Mouse (Mus musculus) hindbrain, embryonic 14.5 days (tissue): Measurements from ENCODE around the gene Hs3st5. TPM values are rescaled to one million over a fixed set of nuclear protein-coding genes. Genes with fewer than 3 reads are reported as not detected.
A peak's percentile ranks its signal among the peaks of the same experiment; 100 is the strongest.

Experiments used
- ATAC-seq: fragments of 200-750 bp; cut with Nextera tagmentation; 2 replicates; pipeline ENCODE4 v1.8.0; 2017; ENCODE audit warnings: moderate number of reproducible peaks, mild to moderate bottlenecking, moderate TSS enrichment, moderate library complexity; ENCODE audit not compliant: low FRiP score
- DNase-seq: peaks from one replicate; pipeline ENCODE4 v3.0.0-alpha.2; 2015; ENCODE audit warnings: low spot score
- H3K27ac ChIP-seq: fragments of 300-500 bp; sonication (generic); 2 replicates; pipeline ENCODE4 v1.5.1; 2014; ENCODE audit warnings: mild to moderate bottlenecking, moderate library complexity
- H3K27me3 ChIP-seq: fragments of 300-500 bp; sonication (generic); 2 replicates; pipeline ENCODE4 v1.6.1; 2014; ENCODE audit warnings: mild to moderate bottlenecking, low read length, mixed read lengths; ENCODE audit not compliant: control insufficient read depth, insufficient read depth
- H3K36me3 ChIP-seq: fragments of 300-500 bp; sonication (generic); replicated peaks from 2 replicates; pipeline ENCODE4 v1.6.1; 2014; ENCODE audit not compliant: control insufficient read depth, insufficient read depth
- H3K4me1 ChIP-seq: fragments of 300-500 bp; sonication (generic); replicated peaks from 2 replicates; pipeline ENCODE4 v1.6.1; 2014; ENCODE audit warnings: antibody characterized with exemption, low read length, mixed read lengths; ENCODE audit not compliant: control insufficient read depth, insufficient read depth
- H3K4me2 ChIP-seq: fragments of 300-500 bp; sonication (generic); replicated peaks from 2 replicates; pipeline ENCODE4 v1.6.1; 2014; ENCODE audit warnings: mild to moderate bottlenecking, moderate library complexity
- H3K4me3 ChIP-seq: fragments of 300-500 bp; sonication (generic); replicated peaks from 2 replicates; pipeline ENCODE4 v1.5.1; 2014; ENCODE audit warnings: mild to moderate bottlenecking, low read length
- H3K9ac ChIP-seq: fragments of 300-500 bp; sonication (generic); 2 replicates; pipeline ENCODE4 v1.6.1; 2014
- H3K9me3 ChIP-seq: fragments of 300-500 bp; sonication (generic); 2 replicates; pipeline ENCODE4 v1.6.1; 2016; ENCODE audit warnings: low read length; ENCODE audit not compliant: control insufficient read depth
- WGBS: fragments of 180-500 bp; shearing (Covaris S2); extraction: QIAGEN DNeasy Blood & Tissue Kit; methylation state at CpG from one replicate; pipeline ENCODE4 v1.1.7; 2014; 5-methylcytosine and 5-hydroxymethylcytosine counted together
- polyA plus RNA-seq: library from polyadenylated mRNA; unstranded; fragments of >200 nt; fragmentation: Nextera tagmentation; extraction: Ambion mirVana; gene quantifications from 2 replicates; pipeline ENCODE4 v1.2.1, GENCODE M21; 2014

The Hs3st5 gene
- polyA plus RNA-seq, 1 experiment from 2014 or later, result 36.0 TPM

GRCm38 (mm10) chr10:36805788-36806187, 299.2 kb downstream of the Hs3st5 start:
- H3K36me3 ChIP-seq, result no peaks in the 10 kb centered on the region
- DNase-seq, result no peak
- H3K27ac ChIP-seq, result no peak overlapping the region
- no peak overlapping the region for H3K4me3 ChIP-seq
- ATAC-seq, result no peak
- 58% methylated on average over 5 of the region's 5 CpGs for WGBS
- no peaks in the 10 kb centered on the region for H3K4me1 ChIP-seq
- H3K9me3 ChIP-seq, result no peaks in the 10 kb centered on the region
- H3K27me3 ChIP-seq, result no peaks in the 10 kb centered on the region
- H3K9ac ChIP-seq, result no peak overlapping the region
- no peak overlapping the region for H3K4me2 ChIP-seq

GRCm38 (mm10) chr10:36807007-36807406, 300.4 kb downstream of the Hs3st5 start:
- no peaks in the 10 kb centered on the region for H3K4me1 ChIP-seq
- no peak for DNase-seq
- ATAC-seq, result no peak
- 45% methylated on average over 5 of the region's 5 CpGs for whole genome bisulfite sequencing
- no peaks in the 10 kb centered on the region for H3K9me3 ChIP-seq
- H3K9ac ChIP-seq, result no peak overlapping the region
- H3K4me3 ChIP-seq, result no peak overlapping the region
- H3K36me3 ChIP-seq, result no peaks in the 10 kb centered on the region
- no peak overlapping the region for H3K27ac ChIP-seq
- H3K4me2 ChIP-seq, result no peak overlapping the region
- H3K27me3 ChIP-seq, result no peaks in the 10 kb centered on the region

GRCm38 (mm10) chr10:36818867-36819266, 312.3 kb downstream of the Hs3st5 start:
- H3K36me3 ChIP-seq, result no peaks in the 10 kb centered on the region
- no peaks in the 10 kb centered on the region for H3K4me1 ChIP-seq
- no peak overlapping the region for H3K27ac ChIP-seq
- no peak overlapping the region for H3K9ac ChIP-seq
- no peaks in the 10 kb centered on the region for H3K27me3 ChIP-seq
- ATAC-seq (no peak), DNase-seq (no peak)
- no peak overlapping the region for H3K4me3 ChIP-seq
- no peaks in the 10 kb centered on the region for H3K9me3 ChIP-seq
- H3K4me2 ChIP-seq, result no peak overlapping the region

DNA sequence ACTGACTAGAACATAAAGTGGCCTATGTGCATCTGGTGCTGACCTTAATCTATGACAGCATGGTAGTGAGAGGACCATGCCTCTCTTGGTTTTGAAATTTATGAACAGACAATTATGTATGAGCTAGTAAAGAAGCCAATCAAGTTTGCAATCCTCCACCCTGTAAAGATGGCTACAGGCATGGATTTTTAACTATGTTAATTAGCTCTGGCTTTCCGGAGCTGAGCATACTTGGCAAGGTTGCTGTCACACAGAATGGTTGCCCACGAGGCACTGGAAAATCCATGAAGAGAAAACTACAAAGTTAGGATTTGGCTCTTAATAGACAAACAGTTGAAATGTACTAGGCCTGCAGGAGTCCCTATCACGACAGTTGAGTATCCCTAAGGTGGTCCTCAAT, 322.5 kb downstream of the Hs3st5 start:
- WGBS, result 74% methylated on average over 3 of the region's 3 CpGs
- Histone ChIP-seq H3K27me3 (no peaks in the 10 kb centered on the region), H3K4me2 (no peak overlapping the region), H3K9ac (no peak overlapping the region), H3K4me3 (no peak overlapping the region), H3K9me3 (no peaks in the 10 kb centered on the region), H3K27ac (no peak overlapping the region), H3K4me1 (no peaks in the 10 kb centered on the region), H3K36me3 (no peaks in the 10 kb centered on the region)
- DNase-seq, result no peak
- no peak for ATAC-seq

DNA sequence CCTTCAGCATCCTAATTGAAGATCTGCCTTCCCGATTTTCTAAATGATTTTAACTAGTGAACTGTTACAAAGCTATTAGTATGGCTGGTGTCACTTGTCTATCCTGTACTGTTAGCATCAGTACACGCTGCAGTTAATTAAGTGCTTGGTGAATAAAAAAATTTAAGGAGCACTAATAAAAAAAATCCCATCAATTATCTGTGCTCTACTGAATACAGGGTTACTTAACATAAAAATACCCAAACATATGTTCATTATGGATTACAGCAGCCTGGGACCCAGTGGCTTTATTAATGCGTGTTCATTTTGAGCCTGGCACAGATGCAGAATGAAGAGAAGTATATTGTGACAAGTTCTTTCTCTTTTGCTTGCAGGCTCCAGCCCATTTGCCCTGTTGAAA, 325.6 kb downstream of the Hs3st5 start:
- Histone ChIP-seq H3K27ac (no peak overlapping the region), H3K4me2 (no peak overlapping the region), H3K4me3 (no peak overlapping the region), H3K27me3 (no peaks in the 10 kb centered on the region), H3K9ac (no peak overlapping the region), H3K9me3 (no peaks in the 10 kb centered on the region), H3K36me3 (no peaks in the 10 kb centered on the region), H3K4me1 (no peaks in the 10 kb centered on the region)
- no peak; the same call in 1 of the 2 replicates for ATAC-seq
- 47% methylated on average over 3 of the region's 3 CpGs for WGBS
- no peak for DNase-seq

DNA sequence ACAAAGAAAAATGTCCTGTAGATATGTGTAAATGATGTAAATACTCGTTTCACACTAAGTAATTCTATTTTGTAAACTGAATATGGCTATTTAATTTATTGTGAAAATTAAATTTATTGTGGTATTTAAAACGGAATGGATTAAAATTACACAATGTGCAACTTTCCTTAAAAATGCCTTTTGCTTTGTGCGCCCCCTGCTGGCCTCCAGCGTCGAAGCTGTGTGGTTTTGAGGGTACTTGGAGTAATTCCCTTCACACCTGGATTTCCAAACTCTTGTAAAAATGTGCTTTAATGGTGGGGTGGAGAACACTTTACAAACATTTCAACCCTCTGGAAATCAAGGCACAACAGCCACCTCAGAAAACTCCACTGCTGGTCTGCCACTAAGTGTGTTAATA, 327.6 kb downstream of the Hs3st5 start:
- H3K27ac ChIP-seq, result no peak overlapping the region
- no peaks in the 10 kb centered on the region for H3K36me3 ChIP-seq
- no peak overlapping the region for H3K9ac ChIP-seq
- H3K4me1 ChIP-seq, result no peaks in the 10 kb centered on the region
- H3K4me3 ChIP-seq, result no peak overlapping the region
- 21% methylated on average over 5 of the region's 5 CpGs for WGBS
- DNase-seq (peak; percentile 54), ATAC-seq (no peak)
- H3K27me3 ChIP-seq, result no peaks in the 10 kb centered on the region
- no peak overlapping the region for H3K4me2 ChIP-seq
- H3K9me3 ChIP-seq, result no peaks in the 10 kb centered on the region

DNA sequence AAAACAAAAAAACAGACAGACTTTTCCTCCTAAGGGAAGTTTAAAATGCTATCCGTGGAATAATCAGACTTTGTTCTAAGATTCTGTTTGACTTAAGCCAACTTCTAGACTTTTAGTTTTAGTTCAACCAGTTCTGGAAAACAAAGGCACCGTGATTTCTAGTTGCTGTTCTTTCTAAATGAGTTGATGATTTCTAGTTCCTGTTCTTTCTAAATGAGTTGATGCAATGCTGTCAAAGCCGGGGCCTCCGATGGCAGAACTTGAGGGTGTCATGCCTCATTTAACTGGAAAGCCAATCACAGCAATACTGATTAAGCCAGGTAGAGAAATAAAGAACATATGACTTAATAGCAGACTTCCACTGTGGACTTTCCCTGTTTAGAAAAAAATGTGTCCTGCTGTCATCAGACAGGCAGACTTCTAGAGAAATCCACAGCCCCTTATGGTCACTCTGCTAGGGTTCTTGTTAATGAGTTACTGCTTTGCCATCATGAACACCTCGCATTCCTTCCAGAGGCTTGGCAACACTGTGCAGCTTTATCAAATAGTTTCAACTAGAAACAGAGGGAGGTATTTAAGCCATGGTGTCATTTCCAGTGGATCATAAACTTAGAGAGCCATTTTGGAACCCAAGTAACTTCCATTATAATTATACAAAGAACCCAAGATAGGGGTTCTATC, 329.4 kb downstream of the Hs3st5 start:
- ATAC-seq (no peak), DNase-seq (no peak)
- Histone ChIP-seq H3K9me3 (no peaks in the 10 kb centered on the region), H3K36me3 (no peaks in the 10 kb centered on the region), H3K4me3 (no peak overlapping the region), H3K27ac (no peak overlapping the region), H3K9ac (no peak overlapping the region), H3K4me2 (no peak overlapping the region), H3K4me1 (no peaks in the 10 kb centered on the region), H3K27me3 (no peaks in the 10 kb centered on the region)
- 86% methylated on average over 5 of the region's 5 CpGs for WGBS

GRCm38 (mm10) chr10:36850231-36850630, 343.6 kb downstream of the Hs3st5 start:
- Histone ChIP-seq H3K27me3 (no peaks in the 10 kb centered on the region), H3K36me3 (no peaks in the 10 kb centered on the region), H3K9me3 (no peaks in the 10 kb centered on the region), H3K4me3 (no peak overlapping the region), H3K27ac (no peak overlapping the region), H3K4me2 (no peak overlapping the region), H3K4me1 (no peaks in the 10 kb centered on the region), H3K9ac (no peak overlapping the region)
- DNase-seq, result no peak
- no peak for ATAC-seq
- 90% methylated on average over 3 of the region's 3 CpGs for WGBS

DNA sequence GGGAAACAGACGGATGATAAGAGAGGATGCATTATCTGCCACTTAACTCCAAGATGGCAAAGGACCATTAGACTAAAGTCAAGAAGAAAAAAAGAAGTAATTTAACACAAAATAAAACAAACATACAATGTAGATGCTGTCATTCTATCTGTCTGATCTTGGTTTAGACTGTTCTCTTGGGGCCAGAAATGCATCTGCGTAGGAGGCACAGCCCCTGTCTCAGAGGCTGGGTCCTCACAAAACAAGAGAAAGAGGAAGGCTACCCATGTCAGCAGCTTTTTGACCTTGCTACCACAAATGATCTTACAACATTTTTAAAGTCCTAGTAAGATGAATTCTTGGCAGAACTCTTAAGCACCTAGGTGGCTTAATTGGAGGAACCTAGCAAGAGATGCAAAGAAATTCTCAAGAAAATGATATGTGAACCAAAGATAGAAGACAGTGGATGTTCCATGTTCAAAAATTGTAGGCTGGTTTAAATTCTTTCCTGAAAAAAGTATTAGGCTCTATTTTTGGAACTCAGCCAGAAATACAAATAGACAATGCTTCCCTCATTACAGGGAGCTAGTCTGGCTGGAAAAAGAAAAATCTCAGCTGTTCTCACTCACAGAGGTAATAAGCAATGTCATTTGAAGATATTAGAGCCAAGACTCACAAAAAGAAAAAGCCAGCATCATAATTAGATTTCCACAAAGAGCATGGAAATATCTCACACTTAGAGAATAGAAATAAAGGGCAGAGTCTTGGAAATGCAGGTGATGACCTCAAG, 355.7 kb downstream of the Hs3st5 start:
- DNase-seq, result no peak
- H3K4me3 ChIP-seq, result no peak overlapping the region
- no peak for ATAC-seq
- no peaks in the 10 kb centered on the region for H3K27me3 ChIP-seq
- no peak overlapping the region for H3K27ac ChIP-seq
- no peaks in the 10 kb centered on the region for H3K9me3 ChIP-seq
- no peaks in the 10 kb centered on the region for H3K36me3 ChIP-seq
- no peak overlapping the region for H3K9ac ChIP-seq
- WGBS, result 84% methylated on average over 2 of the region's 2 CpGs
- H3K4me1 ChIP-seq, result no peaks in the 10 kb centered on the region
- no peak overlapping the region for H3K4me2 ChIP-seq
